Comparison of ENCODE assay signal across 20 mouse cellular contexts in the genomic region with DNA sequence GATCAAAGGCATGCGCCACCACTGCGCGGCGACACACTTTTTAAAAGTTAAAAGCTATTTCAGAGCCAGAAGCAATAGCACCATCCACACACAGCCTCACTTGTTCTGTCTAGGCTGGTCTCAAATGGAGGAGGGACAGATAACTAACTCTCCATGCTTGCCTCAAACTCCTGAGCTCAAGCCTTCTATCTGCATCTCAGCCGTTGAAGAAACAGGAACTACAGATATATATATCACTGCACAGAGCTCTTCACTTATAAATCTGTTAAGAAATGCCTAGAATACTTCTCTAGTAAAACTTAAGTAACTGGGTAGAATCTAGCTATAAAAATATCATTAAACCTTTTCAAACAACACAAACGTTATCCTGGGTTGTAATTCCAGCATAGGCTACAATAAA. TPM values are rescaled to one million over a fixed set of nuclear protein-coding genes. Genes with fewer than 3 reads are reported as not detected.
DNase-seq lines count a peak whose midpoint lies in the region; ATAC-seq and TF ChIP-seq lines count a peak whose summit lies in the region.
"Had no signal": no experiment of that assay in that cellular context is flagged by ENCODE, and none has a peak within 500 bp of the region (broad histone marks: within the 10 kb centered on the region; RNA-seq: fewer than 3 reads in every experiment).

No protein-coding gene starts in this region.

- H3K9ac ChIP-seq in intestine, postnatal 0 days (ENCODE audit: low read depth, low read length) = no peak overlapping the region
- H3K9ac ChIP-seq in intestine, embryonic 16.5 days (ENCODE audit: low read depth, low read length) = no peak overlapping the region
- H3K9ac ChIP-seq in liver, postnatal 0 days (replicated peaks) = no peak overlapping the region
- H3K9ac ChIP-seq in liver, embryonic 12.5 days = no peak overlapping the region
- H3K9ac ChIP-seq: embryonic facial prominence, embryonic 12.5 days; forebrain, embryonic 15.5 days; hindbrain, embryonic 15.5 days had no signal

- peak overlapping the region; percentile 38; the same call in 1 of the 2 replicates for H3K4me2 ChIP-seq in intestine, postnatal 0 days (replicated peaks; ENCODE audit: low read depth)
- H3K4me2 ChIP-seq in intestine, embryonic 16.5 days (ENCODE audit: low read depth, low read length) = no peak overlapping the region
- no peak overlapping the region for H3K4me2 ChIP-seq in liver, postnatal 0 days (ENCODE audit: low read depth, low read length)
- no peak overlapping the region for H3K4me2 ChIP-seq in liver, embryonic 12.5 days
- H3K4me2 ChIP-seq: embryonic facial prominence, embryonic 12.5 days; forebrain, embryonic 15.5 days; heart, embryonic 11.5 days; hindbrain, embryonic 15.5 days had no signal

- TF ChIP-seq CTCF in intestine, postnatal 0 days (IDR thresholded peaks at IDR 0.05; ENCODE audit: low read depth) = no peak
- TF ChIP-seq CTCF in liver, postnatal 0 days (IDR thresholded peaks at IDR 0.05; ENCODE audit: low read depth) = no peak

- WGBS in intestine, postnatal 0 days = 75% methylated on average over 6 of the region's 6 CpGs
- 84% methylated on average over 6 of the region's 6 CpGs for WGBS in intestine, embryonic 16.5 days
- 80% methylated on average over 6 of the region's 6 CpGs for WGBS in liver, postnatal 0 days (ENCODE audit: insufficient replicate concordance)
- 71% methylated on average over 6 of the region's 6 CpGs for WGBS in liver, embryonic 12.5 days (ENCODE audit: insufficient replicate concordance)

- H3K27ac ChIP-seq in intestine, postnatal 0 days (ENCODE audit: low read depth, low read length) = peak overlapping the region; percentile 81
- H3K27ac ChIP-seq in intestine, embryonic 16.5 days (ENCODE audit: low read length) = no peak overlapping the region; the same call in 1 of the 2 replicates
- H3K27ac ChIP-seq in liver, postnatal 0 days (ENCODE audit: low read depth) = peak overlapping the region; percentile 57
- H3K27ac ChIP-seq in liver, embryonic 12.5 days = no peak overlapping the region
- H3K27ac ChIP-seq: embryonic facial prominence, embryonic 12.5 days; forebrain, embryonic 15.5 days; heart, adult 2 months; hindbrain, embryonic 10.5 days; hindbrain, embryonic 15.5 days had no signal

- TF ChIP-seq EP300 in liver, postnatal 0 days (IDR thresholded peaks at IDR 0.05; ENCODE audit: low read depth) = no peak

- no peak for DNase-seq in liver, postnatal 0 days
- no peak for DNase-seq in urinary bladder, adult 18-20 months (ENCODE audit: low spot score in 2 of 2)
- DNase-seq in retina, embryonic 14.5 days (ENCODE audit: low spot score) = no peak
- DNase-seq: adrenal gland, adult 8-10 months; adrenal gland, postnatal 36 days; cerebellum, adult 11 months; cerebellum, adult 8-10 months; cerebellum, postnatal 14 days; gastrocnemius, postnatal 36 days; heart, adult 2 months had no signal

- H3K4me1 ChIP-seq in intestine, postnatal 0 days (replicated peaks; ENCODE audit: control insufficient read depth, insufficient read depth, low read length) = peaks cover 5% of the 10 kb centered on the region; the same call in 1 of the 2 replicates
- H3K4me1 ChIP-seq in intestine, embryonic 16.5 days (ENCODE audit: control insufficient read depth, insufficient read depth, low read length) = peaks cover 16% of the 10 kb centered on the region; the same call in 1 of the 2 replicates
- peaks cover 19% of the 10 kb centered on the region for H3K4me1 ChIP-seq in liver, postnatal 0 days (ENCODE audit: insufficient read depth)
- peaks cover 46% of the 10 kb centered on the region for H3K4me1 ChIP-seq in liver, embryonic 12.5 days

- H3K9me3 ChIP-seq in intestine, postnatal 0 days (ENCODE audit: control insufficient read depth) = no peaks in the 10 kb centered on the region
- H3K9me3 ChIP-seq in intestine, embryonic 16.5 days (ENCODE audit: control insufficient read depth, low read length) = no peaks in the 10 kb centered on the region
- H3K9me3 ChIP-seq in liver, postnatal 0 days (ENCODE audit: low read length) = no peaks in the 10 kb centered on the region
- no peaks in the 10 kb centered on the region for H3K9me3 ChIP-seq in liver, embryonic 12.5 days (replicated peaks)
- H3K9me3 ChIP-seq: embryonic facial prominence, embryonic 12.5 days; forebrain, embryonic 15.5 days; hindbrain, embryonic 10.5 days; hindbrain, embryonic 15.5 days had no signal

- H3K36me3 ChIP-seq in intestine, postnatal 0 days (ENCODE audit: control insufficient read depth, insufficient read depth) = peaks cover 7% of the 10 kb centered on the region; the same call in 1 of the 2 replicates
- H3K36me3 ChIP-seq in intestine, embryonic 16.5 days (ENCODE audit: control insufficient read depth, insufficient read depth, low read length) = no peaks in the 10 kb centered on the region
- H3K36me3 ChIP-seq in liver, postnatal 0 days (replicated peaks; ENCODE audit: insufficient read depth, low read length) = peaks cover 13% of the 10 kb centered on the region
- H3K36me3 ChIP-seq in liver, embryonic 12.5 days = peaks cover 78% of the 10 kb centered on the region

- H3K4me3 ChIP-seq in intestine, postnatal 0 days (ENCODE audit: low read depth, low read length) = no peak overlapping the region
- H3K4me3 ChIP-seq in intestine, embryonic 16.5 days (ENCODE audit: low read length) = no peak overlapping the region
- H3K4me3 ChIP-seq in liver, postnatal 0 days (ENCODE audit: low read depth, low read length) = no peak overlapping the region
- H3K4me3 ChIP-seq in liver, embryonic 12.5 days = no peak overlapping the region
- H3K4me3 ChIP-seq: embryonic facial prominence, embryonic 12.5 days; forebrain, embryonic 15.5 days; heart, adult 2 months; hindbrain, embryonic 10.5 days; hindbrain, embryonic 15.5 days had no signal

- no peaks in the 10 kb centered on the region for H3K27me3 ChIP-seq in intestine, postnatal 0 days (replicated peaks; ENCODE audit: control insufficient read depth, insufficient read depth, low read length)
- no peaks in the 10 kb centered on the region for H3K27me3 ChIP-seq in intestine, embryonic 16.5 days (replicated peaks; ENCODE audit: control insufficient read depth, insufficient read depth, low read length)
- no peaks in the 10 kb centered on the region for H3K27me3 ChIP-seq in liver, postnatal 0 days (ENCODE audit: insufficient read depth, low read length)
- H3K27me3 ChIP-seq in liver, embryonic 12.5 days (replicated peaks) = no peaks in the 10 kb centered on the region
- H3K27me3 ChIP-seq: embryonic facial prominence, embryonic 12.5 days; forebrain, embryonic 15.5 days; hindbrain, embryonic 15.5 days had no signal

- no peak for ATAC-seq in intestine, postnatal 0 days
- no peak for ATAC-seq in intestine, embryonic 16.5 days
- ATAC-seq in liver, postnatal 0 days = no peak
- no peak for ATAC-seq in liver, embryonic 12.5 days
- ATAC-seq in granulocyte monocyte progenitor cell, adult 5-6 weeks (replicated peaks; ENCODE audit: poor library complexity, severe bottlenecking) = peak; percentile 53; the same call in 1 of the 2 replicates
- ATAC-seq: forebrain, embryonic 15.5 days had no signal

RNA-seq across cellular contexts. Expression of a gene that starts 17.7 kb away (rescaled TPM):
- 38.3 and 44.9 TPM in 2 replicates for polyA plus RNA-seq in intestine, postnatal 0 days (2015; fragmentation: Nextera tagmentation; extraction: Ambion mirVana)
- 62.4 and 73.7 TPM in 2 replicates for polyA plus RNA-seq in intestine, embryonic 16.5 days (2015; fragmentation: Nextera tagmentation; extraction: Ambion mirVana)
- 26.9 and 27.6 TPM in 2 replicates for polyA plus RNA-seq in liver, postnatal 0 days (2015; fragmentation: Nextera tagmentation; extraction: Ambion mirVana)
- 53.1 TPM in 2 replicates for polyA plus RNA-seq in liver, embryonic 12.5 days (2016; fragmentation: Nextera tagmentation; extraction: Ambion mirVana)
- total RNA-seq in granulocyte monocyte progenitor cell, adult 5-6 weeks (2014; fragmentation: Nextera tagmentation) = 55.2 and 65.3 TPM in 2 replicates
- 63.6 and 81.8 TPM in 2 replicates for total RNA-seq in granulocyte monocyte progenitor cell, adult 5-6 weeks (2017)

RNA-seq across cellular contexts. Expression of a gene that starts 50.1 kb away (rescaled TPM):
- 0.24 and 0.29 TPM in 2 replicates for polyA plus RNA-seq in intestine, postnatal 0 days (2015; fragmentation: Nextera tagmentation; extraction: Ambion mirVana)
- polyA plus RNA-seq in intestine, embryonic 16.5 days (2015; fragmentation: Nextera tagmentation; extraction: Ambion mirVana) = 0.22 and 0.26 TPM in 2 replicates
- not detected in 2 replicates for polyA plus RNA-seq in liver, postnatal 0 days (2015; fragmentation: Nextera tagmentation; extraction: Ambion mirVana)
- polyA plus RNA-seq in liver, embryonic 12.5 days (2016; fragmentation: Nextera tagmentation; extraction: Ambion mirVana) = 0.24 and 0.39 TPM in 2 replicates
- not detected in 2 replicates for total RNA-seq in granulocyte monocyte progenitor cell, adult 5-6 weeks (2014; fragmentation: Nextera tagmentation)
- total RNA-seq in granulocyte monocyte progenitor cell, adult 5-6 weeks (2017) = not detected in 2 replicates
- total RNA-seq: gastrocnemius, postnatal 36 days had no signal
- polyA plus RNA-seq: forebrain, embryonic 11.5 days had no signal

Comparison
In these comparisons a context has a peak if more than half of its experiments do, and no peak if none do; other contexts are left out.
1. H3K27ac ChIP-seq: peak in intestine, postnatal 0 days (single experiment) and liver, postnatal 0 days (single experiment); none in intestine, embryonic 16.5 days (single experiment) and liver, embryonic 12.5 days (single experiment).